Mouse (Mus musculus): ENCODE measurements around the gene Fam117a.

DNA sequence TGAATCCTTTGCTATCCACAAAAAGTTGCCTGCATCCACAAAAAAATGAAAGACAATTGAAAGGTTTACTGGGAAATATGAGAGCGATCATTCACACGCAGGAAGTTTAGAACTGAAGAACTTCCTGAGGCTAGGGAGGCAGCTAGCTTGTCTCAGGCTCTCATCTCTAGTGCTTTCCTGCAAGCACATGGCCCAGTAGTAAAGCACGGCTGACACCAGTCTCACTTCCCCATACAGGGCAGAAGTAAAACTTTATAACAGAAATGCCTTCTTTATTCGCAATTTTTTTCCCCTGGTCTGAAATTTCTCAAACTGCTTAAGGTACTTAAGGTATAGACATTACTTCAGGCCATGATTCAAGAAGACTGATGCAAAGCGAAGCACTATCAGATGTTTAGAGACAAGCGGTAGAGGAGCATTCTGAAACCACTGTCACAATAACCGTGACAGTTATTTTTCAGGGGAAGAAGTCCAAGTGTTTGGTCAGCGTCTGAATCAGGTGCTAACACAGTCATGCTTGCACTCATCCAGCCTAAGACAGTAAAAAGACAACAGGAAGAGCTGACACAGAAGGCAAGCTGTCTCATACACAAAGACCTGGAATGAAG lies 43.7 kb upstream of the Fam117a start:
- TF ChIP-seq CTCF (IDR thresholded peaks at IDR 0.05; ENCODE audit: low read depth, low read length): no peak
- TF ChIP-seq POLR2A (IDR thresholded peaks at IDR 0.05; ENCODE audit: borderline replicate concordance, low read depth, low read length): no peak

All from bone marrow macrophage, adult 2 months (primary cell).